Mouse (Mus musculus): ENCODE data around the gene Hist1h1e.
A peak's percentile ranks its signal among the peaks of the same experiment; 100 is the strongest.
"Not testable (repeated sequence)": the region's sequence is repeated elsewhere in the genome, so short reads cannot be mapped to it uniquely, and the experiment has no call there.

Hist1h1e gene

GRCm38 (mm10) chr13:23591886-23592285, 30.5 kb downstream of the Hist1h1e start:
- DNase-seq (ENCODE audit: low spot score in 2 of 2): not testable (repeated sequence)

GRCm38 (mm10) chr13:23591206-23591605, 31.2 kb downstream of the Hist1h1e start:
- DNase-seq (ENCODE audit: low spot score in 2 of 2): no peak

- DNase-seq (ENCODE audit: low spot score in 2 of 2): no peak
Measured at GRCm38 (mm10) chr13:23586940-23587225, 35.5 kb downstream of the Hist1h1e start.

- no peak for DNase-seq (ENCODE audit: low spot score in 2 of 2)
Measured at GRCm38 (mm10) chr13:23586099-23586939, 36.0 kb downstream of the Hist1h1e start.

- peak in 1 of 2 experiments; percentile 72 for DNase-seq (ENCODE audit: low spot score in 2 of 2)
Measured at GRCm38 (mm10) chr13:23585442-23586098, 36.8 kb downstream of the Hist1h1e start.

GRCm38 (mm10) chr13:23585029-23585441, 37.3 kb downstream of the Hist1h1e start:
- peak; percentile 78 to 79 for DNase-seq (ENCODE audit: low spot score in 2 of 2)

- DNase-seq (ENCODE audit: low spot score in 2 of 2): no peak
Measured at GRCm38 (mm10) chr13:23584331-23584730, 38.0 kb downstream of the Hist1h1e start.

- no peak for DNase-seq (ENCODE audit: low spot score in 2 of 2)
Measured at GRCm38 (mm10) chr13:23583387-23584068, 38.8 kb downstream of the Hist1h1e start.

GRCm38 (mm10) chr13:23582219-23583056, 39.9 kb downstream of the Hist1h1e start:
- DNase-seq (ENCODE audit: low spot score in 2 of 2): no peak

GRCm38 (mm10) chr13:23581408-23582218, 40.7 kb downstream of the Hist1h1e start, which contains the start of gene Hist1h4d:
Gene Hist1h4d, plus strand, starts transcription at chr13:23581598.
- DNase-seq (ENCODE audit: low spot score in 2 of 2): peak; percentile 98 to 100

- DNase-seq (ENCODE audit: low spot score in 2 of 2): no peak
Measured at GRCm38 (mm10) chr13:23577835-23578234, 44.5 kb downstream of the Hist1h1e start.

- DNase-seq (ENCODE audit: low spot score in 2 of 2): no peak
Measured at GRCm38 (mm10) chr13:23576906-23577639, 45.3 kb downstream of the Hist1h1e start.

- DNase-seq (ENCODE audit: low spot score in 2 of 2): no peak
Measured at GRCm38 (mm10) chr13:23576351-23576881, 45.9 kb downstream of the Hist1h1e start.

- DNase-seq (ENCODE audit: low spot score in 2 of 2): not testable (repeated sequence)
Measured at GRCm38 (mm10) chr13:23575864-23576313, 46.5 kb downstream of the Hist1h1e start.

GRCm38 (mm10) chr13:23575271-23575851, 47.0 kb downstream of the Hist1h1e start, which contains the start of gene Hist1h3d:
Gene Hist1h3d, plus strand, starts transcription at chr13:23575763.
- DNase-seq (ENCODE audit: low spot score in 2 of 2): no peak

- DNase-seq (ENCODE audit: low spot score in 2 of 2): not testable (repeated sequence)
Measured at GRCm38 (mm10) chr13:23574546-23575170, 47.7 kb downstream of the Hist1h1e start.

- DNase-seq (ENCODE audit: low spot score in 2 of 2): peak; percentile 66 to 86
Measured at GRCm38 (mm10) chr13:23573898-23574524, 48.3 kb downstream of the Hist1h1e start, which contains the start of the genes Hist1h2bf and Hist1h2ad. Gene Hist1h2bf, minus strand, starts transcription at chr13:23574196. Gene Hist1h2ad, plus strand, starts transcription at chr13:23574381.

Data from urinary bladder, postnatal 36 days (tissue).